Comparison of ENCODE assay signal across 8 mouse cellular contexts in the genomic region with DNA sequence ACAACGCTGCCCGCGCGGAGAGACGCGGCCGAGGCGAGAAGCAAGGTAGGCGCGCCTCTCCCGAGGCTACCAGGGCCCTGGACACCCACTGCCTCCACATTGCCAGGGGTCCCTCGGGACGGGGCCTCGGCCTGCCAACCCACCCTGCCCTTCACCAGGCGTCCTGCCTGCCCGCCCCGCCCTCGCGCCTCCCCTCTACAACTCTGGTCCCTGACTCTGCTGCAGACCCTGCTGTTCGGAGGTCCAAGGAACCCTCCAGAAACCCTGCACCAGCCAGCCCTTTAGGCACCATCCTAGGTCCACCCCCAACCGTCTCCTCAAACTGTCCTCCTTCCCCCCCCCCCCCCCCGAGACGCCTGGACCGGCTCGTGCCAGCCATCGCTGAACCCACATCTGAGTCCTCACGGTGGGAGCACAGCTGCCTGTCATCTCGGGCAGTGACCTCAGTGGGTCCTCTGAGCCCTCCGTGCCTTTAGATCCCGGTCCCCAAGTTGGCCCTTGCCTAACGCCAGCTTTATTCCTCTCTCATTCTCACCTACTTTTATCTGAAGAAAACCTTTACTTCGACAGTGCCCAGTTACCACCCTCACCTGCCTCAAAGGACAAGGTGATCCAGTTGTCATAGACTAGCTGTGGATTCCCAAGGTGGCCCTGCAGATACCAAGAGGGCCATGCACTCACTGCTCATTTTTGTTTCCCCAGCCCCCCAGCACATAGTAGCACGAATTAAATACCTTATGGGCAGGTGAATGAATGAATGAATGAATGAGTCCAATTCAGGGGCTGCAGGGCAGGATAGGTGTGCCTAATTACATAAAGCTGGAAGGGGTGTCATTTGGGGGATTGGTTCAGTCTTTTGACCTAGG. TPM values are rescaled to one million over a fixed set of nuclear protein-coding genes. Genes with fewer than 3 reads are reported as not detected.
DNase-seq lines count a peak whose midpoint lies in the region; ATAC-seq and TF ChIP-seq lines count a peak whose summit lies in the region.

No protein-coding gene starts in this region.

- peak overlapping the region; percentile 84 for H3K9ac ChIP-seq in embryonic facial prominence, embryonic 13.5 days
- H3K9ac ChIP-seq in intestine, embryonic 14.5 days (ENCODE audit: low read length): peak overlapping the region; percentile 79
- peak overlapping the region; percentile 90 for H3K9ac ChIP-seq in neural tube, embryonic 13.5 days

- peaks cover 9% of the 10 kb centered on the region for H3K27me3 ChIP-seq in embryonic facial prominence, embryonic 13.5 days
- no peaks in the 10 kb centered on the region for H3K27me3 ChIP-seq in intestine, embryonic 14.5 days (replicated peaks; ENCODE audit: control insufficient read depth, insufficient read depth, low read length)
- no peaks in the 10 kb centered on the region; the same call in 1 of the 2 replicates for H3K27me3 ChIP-seq in neural tube, embryonic 13.5 days

- H3K27ac ChIP-seq in left cerebral cortex, adult 2 months: peak overlapping the region; percentile 100
- H3K27ac ChIP-seq in embryonic facial prominence, embryonic 13.5 days: peak overlapping the region; percentile 44; the same call in 1 of the 2 replicates
- H3K27ac ChIP-seq in intestine, embryonic 14.5 days (ENCODE audit: low read depth): no peak overlapping the region
- H3K27ac ChIP-seq in neural tube, embryonic 13.5 days (replicated peaks): peak overlapping the region; percentile 81

- peak overlapping the region; percentile 81 for H3K4me3 ChIP-seq in left cerebral cortex, adult 2 months
- peak overlapping the region; percentile 72 for H3K4me3 ChIP-seq in embryonic facial prominence, embryonic 13.5 days
- H3K4me3 ChIP-seq in intestine, embryonic 14.5 days (ENCODE audit: low read depth, low read length): peak overlapping the region; percentile 68
- H3K4me3 ChIP-seq in neural tube, embryonic 13.5 days: peak overlapping the region; percentile 80

- peak; percentile 68 for ATAC-seq in embryonic facial prominence, embryonic 13.5 days (ENCODE audit: insufficient number of reproducible peaks, insufficient read depth, low FRiP score, low TSS enrichment, low read depth)
- ATAC-seq in intestine, embryonic 14.5 days (replicated peaks; ENCODE audit: low FRiP score, low TSS enrichment, low read depth): peak; percentile 65
- peak; percentile 77 for ATAC-seq in neural tube, embryonic 13.5 days (ENCODE audit: low read depth)

- no peaks in the 10 kb centered on the region for H3K9me3 ChIP-seq in embryonic facial prominence, embryonic 13.5 days
- H3K9me3 ChIP-seq in intestine, embryonic 14.5 days (ENCODE audit: control insufficient read depth, low read length): no peaks in the 10 kb centered on the region
- no peaks in the 10 kb centered on the region for H3K9me3 ChIP-seq in neural tube, embryonic 13.5 days

- DNase-seq in left cerebral cortex, adult 2 months (ENCODE audit: extremely low spot score in 1 of 2, low spot score in 2 of 2): no peak
- DNase-seq in left cerebral cortex, postnatal 10 days (ENCODE audit: extremely low spot score in 1 of 2, low spot score in 2 of 2): no peak
- peak; percentile 64 for DNase-seq in intestine, embryonic 14.5 days (ENCODE audit: low spot score)
- DNase-seq in retina, embryonic 14.5 days (ENCODE audit: low spot score): no peak
- DNase-seq in thymus, postnatal 4 days: no peak
- DNase-seq in gastrocnemius, adult 8-10 months (ENCODE audit: low spot score in 2 of 2): no peak

- 8% methylated on average over 28 of the region's 33 CpGs for WGBS in embryonic facial prominence, embryonic 13.5 days
- WGBS in intestine, embryonic 14.5 days: 6% methylated on average over 25 of the region's 33 CpGs
- 5% methylated on average over 30 of the region's 33 CpGs for WGBS in neural tube, embryonic 13.5 days

- peak overlapping the region; percentile 76 for H3K4me2 ChIP-seq in embryonic facial prominence, embryonic 13.5 days
- H3K4me2 ChIP-seq in intestine, embryonic 14.5 days (ENCODE audit: low read length): peak overlapping the region; percentile 84
- peak overlapping the region; percentile 82 for H3K4me2 ChIP-seq in neural tube, embryonic 13.5 days

- intact Hi-C loops in left cerebral cortex, adult 2 months (cut with DNase I): loop anchor here (1.0 to 2.0 kb wide), 4 partner anchors 16 to 116 kb away; a partner anchor contains a TSS
- intact Hi-C loops in left cerebral cortex, postnatal 10 days (cut with DNase I): loop anchor here (5.0 kb wide), 1 partner anchor 40 kb away; no protein-coding TSS in a partner anchor

- H3K4me1 ChIP-seq in embryonic facial prominence, embryonic 13.5 days: peaks cover 21% of the 10 kb centered on the region
- peaks cover 10% of the 10 kb centered on the region; the same call in 1 of the 2 replicates for H3K4me1 ChIP-seq in intestine, embryonic 14.5 days (replicated peaks; ENCODE audit: control insufficient read depth, insufficient read depth, low read length)
- H3K4me1 ChIP-seq in neural tube, embryonic 13.5 days (replicated peaks): peaks cover 29% of the 10 kb centered on the region

- no peak for TF ChIP-seq CTCF in left cerebral cortex, adult 2 months (IDR thresholded peaks at IDR 0.05)

- H3K36me3 ChIP-seq in embryonic facial prominence, embryonic 13.5 days: no peaks in the 10 kb centered on the region
- no peaks in the 10 kb centered on the region for H3K36me3 ChIP-seq in intestine, embryonic 14.5 days (ENCODE audit: control insufficient read depth, insufficient read depth, low read length)
- H3K36me3 ChIP-seq in neural tube, embryonic 13.5 days: no peaks in the 10 kb centered on the region

RNA-seq across cellular contexts. Expression of a gene that starts 0.6 kb away (rescaled TPM):
- 100 to 1,000 TPM; 137 to 144 TPM for total RNA-seq in left cerebral cortex, adult 2 months (2021)
- 100 to 1,000 TPM; 151 to 154 TPM for total RNA-seq in left cerebral cortex, postnatal 10 days (2021)
- 13.1 and 17.2 TPM in 2 replicates for polyA plus RNA-seq in embryonic facial prominence, embryonic 13.5 days (2015; fragmentation: Nextera tagmentation; extraction: Ambion mirVana)
- 11.2 and 11.7 TPM in 2 replicates for polyA plus RNA-seq in intestine, embryonic 14.5 days (2014; fragmentation: Nextera tagmentation; extraction: Ambion mirVana)
- 74.5 and 79.3 TPM in 2 replicates for polyA plus RNA-seq in neural tube, embryonic 13.5 days (2015; fragmentation: Nextera tagmentation; extraction: Ambion mirVana)
- total RNA-seq in gastrocnemius, adult 8-10 months (2022): 10 to 100 TPM; 21.5 to 25.4 (median 23.3) TPM

RNA-seq across cellular contexts. Expression of a gene that starts 46.5 kb away (rescaled TPM):
- total RNA-seq in left cerebral cortex, adult 2 months (2021): 1 to 10 TPM in 1 of 2 experiments, under 1 TPM in 1; 0.68 to 1.3 TPM
- total RNA-seq in left cerebral cortex, postnatal 10 days (2021): under 1 TPM in 1 of 2 experiments, not detected in 1; 0.30 TPM
- polyA plus RNA-seq in embryonic facial prominence, embryonic 13.5 days (2015; fragmentation: Nextera tagmentation; extraction: Ambion mirVana): 0.20 TPM in 1 of 2 replicates, not detected in the other
- polyA plus RNA-seq in intestine, embryonic 14.5 days (2014; fragmentation: Nextera tagmentation; extraction: Ambion mirVana): 0.18 TPM in 1 of 2 replicates, not detected in the other
- polyA plus RNA-seq in neural tube, embryonic 13.5 days (2015; fragmentation: Nextera tagmentation; extraction: Ambion mirVana): 0.32 and 0.59 TPM in 2 replicates
- not detected for total RNA-seq in gastrocnemius, adult 8-10 months (2022)

RNA-seq across cellular contexts. Expression of a gene that starts 59.4 kb away (rescaled TPM):
- 100 to 1,000 TPM; 102 to 103 TPM for total RNA-seq in left cerebral cortex, adult 2 months (2021)
- 10 to 100 TPM; 71.7 to 74.2 TPM for total RNA-seq in left cerebral cortex, postnatal 10 days (2021)
- polyA plus RNA-seq in embryonic facial prominence, embryonic 13.5 days (2015; fragmentation: Nextera tagmentation; extraction: Ambion mirVana): 7.0 and 8.8 TPM in 2 replicates
- 8.6 and 9.5 TPM in 2 replicates for polyA plus RNA-seq in intestine, embryonic 14.5 days (2014; fragmentation: Nextera tagmentation; extraction: Ambion mirVana)
- polyA plus RNA-seq in neural tube, embryonic 13.5 days (2015; fragmentation: Nextera tagmentation; extraction: Ambion mirVana): 10.8 and 14.4 TPM in 2 replicates
- 10 to 100 TPM; 53.4 to 69.3 (median 59.4) TPM for total RNA-seq in gastrocnemius, adult 8-10 months (2022)

Comparison
In these comparisons a context has a peak if more than half of its experiments do, and no peak if none do; other contexts are left out.
1. RNA of a gene that starts 0.6 kb away (total RNA-seq): 151 to 154 TPM in left cerebral cortex, postnatal 10 days and 137 to 144 TPM in left cerebral cortex, adult 2 months; 21.5 to 25.4 TPM in gastrocnemius, adult 8-10 months; every median in the first group is over 4 times any median in the second.
2. Peak in every context shown above with its lines, with median percentiles within 50 percentile points of each other: H3K4me3 ChIP-seq, ATAC-seq, H3K4me2 ChIP-seq and H3K9ac ChIP-seq.